Mouse (Mus musculus) CD8-positive naive resting alpha-beta T cell, adult 2 months (primary cell): Measurements from ENCODE around the gene Slc16a6.
A peak's percentile ranks its signal among the peaks of the same experiment; 100 is the strongest.

Experiments used
- DNase-seq, 2 experiments: peaks; one replicate each; pipeline ENCODE4 v3.0.0; 2022; ENCODE audit warnings: low read depth in 2 of 2, low spot score in 2 of 2

The Slc16a6 gene

DNA sequence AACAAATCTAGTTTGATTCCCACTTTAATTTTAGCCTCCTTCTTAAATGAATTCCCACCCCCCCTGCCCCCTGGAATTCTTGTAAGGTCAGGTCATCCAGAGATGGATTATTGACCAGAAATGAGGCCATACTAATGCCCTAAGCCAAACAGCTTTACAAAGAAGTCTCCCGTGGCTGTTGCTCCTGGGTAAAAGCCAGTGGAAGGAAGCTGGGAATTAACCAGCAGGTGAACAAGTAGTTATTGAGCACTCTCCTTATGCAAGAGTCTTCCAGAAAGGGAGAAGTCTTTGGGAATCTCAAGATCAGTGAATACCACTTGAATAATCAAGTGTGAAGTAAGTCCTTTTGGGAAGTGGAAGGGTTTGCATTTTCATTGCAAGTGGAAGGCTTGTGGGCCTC, 13.7 kb upstream of the Slc16a6 start:
- no peak for DNase-seq

DNA sequence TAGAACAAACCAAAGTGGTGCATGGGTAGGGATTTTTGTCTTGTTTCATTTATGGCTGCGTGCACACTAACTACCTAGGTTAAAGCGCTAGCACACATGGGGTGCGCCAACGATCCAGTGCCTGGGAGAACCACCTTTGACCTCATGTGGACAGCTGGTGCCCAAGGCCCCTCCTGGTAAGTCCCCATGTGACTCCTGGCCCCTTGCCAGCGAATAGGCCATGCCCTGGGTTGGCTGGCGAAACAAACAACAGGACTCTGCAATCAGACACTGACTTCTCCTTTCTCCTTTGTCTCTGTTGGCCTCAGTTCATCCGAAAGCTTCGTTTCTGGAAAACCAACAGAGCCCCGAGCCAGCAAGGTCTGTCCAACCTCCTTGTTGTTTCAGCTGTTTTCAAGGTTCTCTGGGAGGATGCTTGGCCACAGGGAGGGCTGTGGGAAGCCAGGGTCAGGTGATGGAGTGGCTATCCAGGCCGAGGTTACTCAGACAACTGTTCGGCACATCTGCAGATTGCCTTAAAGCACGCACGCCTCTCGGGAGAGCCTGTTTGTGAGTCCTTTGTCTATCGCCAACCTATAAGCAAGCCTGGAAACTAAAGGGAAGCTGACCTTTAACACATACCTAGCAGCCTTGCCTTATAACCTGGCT, 12.1 kb upstream of the Slc16a6 start:
- no peak for DNase-seq

DNA sequence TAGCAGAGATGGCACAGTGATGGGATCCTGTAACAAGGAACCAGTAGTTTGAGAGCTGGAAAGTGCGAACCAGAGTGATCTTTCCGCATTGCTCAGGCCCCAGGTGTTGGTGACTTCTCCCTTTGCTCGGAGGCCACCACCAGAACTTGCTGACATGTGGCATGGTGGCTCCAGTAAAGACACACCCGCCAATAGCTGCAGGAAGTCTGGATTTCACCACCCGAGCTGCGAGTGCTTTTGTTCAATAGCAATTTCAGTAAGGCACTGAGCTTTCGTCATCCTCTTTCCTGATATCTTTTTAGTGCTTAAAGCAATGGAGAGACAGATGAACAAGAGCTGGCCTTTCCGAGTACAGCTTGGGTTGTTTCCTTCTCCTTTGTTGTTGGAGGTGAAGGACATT, 7.0 kb upstream of the Slc16a6 start:
- no peak for DNase-seq

DNA sequence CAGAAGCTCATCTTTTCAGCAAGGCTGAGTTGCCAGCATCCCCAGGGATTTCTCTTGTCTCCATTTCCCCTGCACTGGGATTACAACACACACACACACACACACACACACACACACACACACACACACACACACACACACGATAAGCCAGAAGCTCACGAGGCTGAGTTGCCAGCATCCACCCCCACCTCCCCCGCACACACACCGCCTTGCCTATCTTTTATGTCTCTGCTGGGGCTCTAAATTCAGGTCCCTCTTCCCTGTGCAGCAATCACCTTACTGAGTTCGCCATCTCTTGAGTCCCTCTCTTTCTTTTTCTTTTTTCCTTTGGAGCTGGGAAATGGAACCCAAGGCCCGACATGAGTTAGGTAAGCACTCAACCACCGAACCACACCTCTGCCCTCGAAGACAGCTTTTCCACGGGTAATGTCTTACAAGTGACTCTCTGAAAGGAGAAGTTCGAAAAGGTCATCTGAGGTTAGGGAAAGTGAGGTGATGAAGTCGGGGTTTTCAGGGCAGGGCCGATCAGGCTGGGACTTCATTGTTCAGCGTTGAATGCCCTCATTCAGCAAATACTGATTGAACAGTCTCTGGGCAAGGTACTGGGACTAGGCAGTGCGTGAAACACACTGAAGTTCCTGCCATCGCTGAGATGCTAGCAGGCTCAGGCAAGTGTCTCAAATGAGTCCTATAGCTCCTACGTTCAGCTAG, 6.3 kb upstream of the Slc16a6 start:
- no peak for DNase-seq

DNA sequence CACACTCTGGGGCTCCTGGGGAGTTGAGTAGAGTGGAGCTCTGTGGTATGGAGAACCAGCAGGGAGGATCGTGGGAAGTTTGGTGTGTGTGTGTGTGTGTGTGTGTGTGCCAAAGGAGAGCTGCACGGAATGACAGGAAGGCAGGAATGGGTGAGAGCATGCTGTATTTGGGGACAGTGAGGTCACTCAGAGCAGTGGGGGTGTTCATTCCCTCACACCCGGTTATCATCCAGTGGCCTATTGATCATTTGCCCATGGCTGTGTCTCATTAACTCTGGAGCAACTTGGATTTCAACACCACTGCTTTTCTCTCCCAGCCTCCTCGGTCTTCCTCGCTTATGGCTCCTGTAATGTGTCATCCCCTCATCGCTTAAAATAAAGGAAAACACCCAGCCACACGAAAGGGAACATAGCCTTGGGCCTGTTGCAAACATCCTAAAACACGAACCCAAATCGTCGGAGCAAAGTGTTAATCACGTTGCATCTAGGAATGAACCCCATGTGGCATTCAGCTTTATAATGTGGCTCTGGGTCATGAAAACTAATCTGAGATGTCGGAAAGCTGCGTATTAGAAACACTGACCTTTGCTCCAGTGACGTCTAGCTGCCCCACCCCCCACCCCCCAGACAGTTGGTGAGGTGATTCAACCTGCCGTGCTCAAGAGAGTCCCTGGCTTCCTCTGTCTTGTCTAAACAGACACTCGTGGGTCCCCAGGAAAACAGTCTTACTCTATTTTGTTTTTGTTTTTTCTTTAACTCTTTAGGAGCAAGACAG, 4.4 kb upstream of the Slc16a6 start:
- no peak for DNase-seq

DNA sequence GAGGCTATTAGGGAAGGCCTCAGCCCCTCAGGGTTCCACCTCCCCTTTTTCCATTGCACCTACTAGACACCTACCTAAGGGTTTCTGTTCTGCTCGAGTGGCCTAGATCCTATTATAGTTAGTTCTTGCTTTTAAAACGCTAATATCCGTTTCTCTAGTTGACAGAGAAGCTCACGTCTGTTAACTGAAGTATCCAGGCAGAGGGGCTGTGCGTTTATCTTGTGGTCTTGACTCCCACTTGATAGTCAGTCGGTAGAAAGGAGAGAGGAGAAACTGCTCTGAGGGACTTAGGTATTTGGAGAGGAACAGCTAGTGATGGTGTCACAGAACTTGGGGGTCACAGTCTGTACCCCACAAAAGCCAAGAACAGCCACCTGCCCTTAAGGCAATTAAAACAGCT, 3.3 kb upstream of the Slc16a6 start:
- no peak for DNase-seq

DNA sequence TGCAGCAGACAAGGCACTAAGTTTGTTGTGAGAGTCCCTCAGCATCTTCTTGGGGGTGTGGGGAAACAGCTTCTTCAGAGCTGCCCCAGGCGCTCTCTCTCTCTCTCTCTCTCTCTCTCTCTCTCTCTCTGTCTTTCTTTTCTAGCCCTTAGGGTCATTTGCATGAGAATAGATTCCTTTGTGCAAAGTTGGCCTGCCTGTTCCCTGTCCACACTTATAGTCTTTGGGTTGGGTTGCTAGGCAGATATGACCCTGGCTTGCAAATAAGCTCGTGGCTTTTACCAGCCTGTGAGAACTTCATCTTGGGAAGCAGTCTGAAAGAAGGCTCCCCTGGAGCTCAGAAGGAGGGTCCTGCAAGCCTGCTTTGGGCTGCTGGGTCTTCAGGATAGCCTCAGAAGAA, 2.8 kb upstream of the Slc16a6 start:
- no peak for DNase-seq

DNA sequence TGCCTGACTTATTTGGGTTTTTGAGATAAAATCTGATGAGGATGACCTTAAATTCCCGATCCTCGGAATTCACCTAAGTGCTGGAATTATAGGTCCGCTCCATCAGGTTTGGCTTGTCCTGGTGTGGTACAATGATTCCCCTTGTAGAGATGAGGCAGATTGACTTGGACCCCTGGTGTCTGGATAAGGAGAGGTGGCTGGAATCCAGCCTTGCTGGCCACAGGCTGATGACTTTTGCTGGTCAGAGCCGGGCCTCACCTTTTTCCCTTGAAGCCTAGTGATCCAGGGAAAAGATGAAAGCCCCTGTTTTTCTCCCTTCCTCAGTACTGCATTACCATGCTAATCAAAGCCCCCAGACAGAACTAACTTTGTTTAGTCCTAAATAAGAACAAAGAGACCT, 2.3 kb upstream of the Slc16a6 start:
- no peak for DNase-seq

DNA sequence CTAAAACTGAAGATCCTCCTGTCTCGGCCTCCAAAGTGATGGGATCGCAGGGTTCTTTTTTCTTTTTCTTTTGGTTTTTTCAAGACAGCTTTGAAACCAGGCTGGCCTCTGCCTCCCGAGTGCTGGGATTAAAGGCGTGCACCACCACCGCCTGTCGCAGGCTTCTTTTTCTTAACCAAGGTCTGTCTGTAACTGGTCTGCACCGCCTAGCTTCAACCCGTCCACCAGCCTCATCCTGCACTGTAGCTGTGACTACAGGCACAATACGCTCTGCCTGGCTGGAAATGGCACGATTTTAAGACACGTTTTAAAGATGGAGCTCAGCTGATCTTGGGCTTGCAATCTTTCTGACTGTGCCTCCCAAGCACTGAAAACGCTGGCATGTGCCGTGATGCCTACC, 1.4 kb upstream of the Slc16a6 start:
- no peak for DNase-seq

DNA sequence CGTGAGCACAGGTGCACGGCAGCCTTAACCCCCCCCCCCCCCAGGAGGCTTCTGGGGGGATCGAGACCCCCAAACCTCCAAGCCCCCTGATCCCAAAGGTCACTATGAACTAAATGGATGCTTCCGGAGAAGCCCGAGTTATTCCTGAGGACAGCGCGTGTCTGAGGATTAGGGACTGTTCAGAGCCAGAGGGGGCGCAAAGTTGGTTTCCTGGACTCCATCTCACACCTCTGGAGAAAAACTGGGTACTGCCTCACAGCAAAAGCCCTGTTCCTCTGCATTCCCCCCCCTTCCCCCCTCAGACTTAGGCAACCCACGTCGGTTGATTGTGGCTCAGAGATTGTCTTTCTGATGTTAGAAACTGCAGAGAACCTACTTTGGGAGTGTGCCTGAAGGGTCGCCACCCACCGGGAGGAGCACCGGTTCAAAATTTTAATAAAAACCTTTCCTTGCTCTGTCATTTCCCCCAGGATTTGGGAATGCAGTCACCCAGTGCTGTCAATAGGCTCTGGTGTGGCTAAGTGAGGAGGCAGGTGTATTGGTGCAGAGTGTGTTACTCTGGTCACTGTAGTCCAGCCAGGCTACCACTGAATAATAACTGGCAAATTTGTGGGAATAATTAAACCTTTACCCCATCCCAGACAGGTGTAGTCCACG, 816 bp upstream of the Slc16a6 start:
- DNase-seq, result no peak

DNA sequence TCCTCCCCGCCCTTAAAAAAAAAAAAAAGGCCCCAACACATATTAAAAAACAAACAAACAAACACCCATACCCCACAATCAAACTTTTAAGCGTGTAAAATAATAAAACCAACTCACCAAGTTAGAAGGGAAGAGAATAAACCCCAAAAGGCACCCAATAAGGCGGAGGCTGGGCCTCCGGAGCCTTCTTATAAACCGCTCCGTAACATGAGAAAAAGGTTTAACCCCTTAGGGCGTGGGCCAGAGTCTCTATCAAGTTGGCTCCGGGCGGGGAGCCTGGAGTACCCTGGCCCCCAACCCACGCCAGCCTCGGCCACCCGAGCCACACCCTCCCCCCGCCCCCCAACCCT, 602 bp downstream of the Slc16a6 start:
- DNase-seq, result no peak

DNA sequence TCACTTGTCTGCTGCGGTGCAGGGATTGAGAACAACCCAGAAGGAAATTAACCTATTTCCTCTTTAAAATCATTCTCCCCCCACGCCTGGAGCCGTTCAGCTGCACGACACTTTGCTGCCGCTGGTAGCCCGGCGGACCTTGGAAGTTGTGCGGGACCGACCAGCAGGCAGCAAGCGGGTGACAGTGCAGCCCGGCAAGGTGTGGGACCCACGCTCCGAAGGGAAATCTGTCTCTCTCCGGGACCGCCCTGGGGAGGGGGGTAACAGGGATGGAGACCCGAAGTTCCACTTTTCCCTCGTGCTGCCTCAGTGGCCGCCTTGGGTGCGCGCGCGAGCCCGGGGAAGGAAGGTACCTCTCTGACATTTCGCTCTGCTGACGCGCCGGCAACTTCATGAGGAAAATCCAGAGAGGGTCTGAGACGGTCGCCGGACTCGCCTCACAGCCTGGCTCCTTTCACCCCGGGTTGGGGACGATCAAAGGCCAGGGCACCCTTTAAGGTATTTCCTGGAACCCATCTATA, 1.2 kb downstream of the Slc16a6 start:
- DNase-seq, result peak; percentile 30 to 36

DNA sequence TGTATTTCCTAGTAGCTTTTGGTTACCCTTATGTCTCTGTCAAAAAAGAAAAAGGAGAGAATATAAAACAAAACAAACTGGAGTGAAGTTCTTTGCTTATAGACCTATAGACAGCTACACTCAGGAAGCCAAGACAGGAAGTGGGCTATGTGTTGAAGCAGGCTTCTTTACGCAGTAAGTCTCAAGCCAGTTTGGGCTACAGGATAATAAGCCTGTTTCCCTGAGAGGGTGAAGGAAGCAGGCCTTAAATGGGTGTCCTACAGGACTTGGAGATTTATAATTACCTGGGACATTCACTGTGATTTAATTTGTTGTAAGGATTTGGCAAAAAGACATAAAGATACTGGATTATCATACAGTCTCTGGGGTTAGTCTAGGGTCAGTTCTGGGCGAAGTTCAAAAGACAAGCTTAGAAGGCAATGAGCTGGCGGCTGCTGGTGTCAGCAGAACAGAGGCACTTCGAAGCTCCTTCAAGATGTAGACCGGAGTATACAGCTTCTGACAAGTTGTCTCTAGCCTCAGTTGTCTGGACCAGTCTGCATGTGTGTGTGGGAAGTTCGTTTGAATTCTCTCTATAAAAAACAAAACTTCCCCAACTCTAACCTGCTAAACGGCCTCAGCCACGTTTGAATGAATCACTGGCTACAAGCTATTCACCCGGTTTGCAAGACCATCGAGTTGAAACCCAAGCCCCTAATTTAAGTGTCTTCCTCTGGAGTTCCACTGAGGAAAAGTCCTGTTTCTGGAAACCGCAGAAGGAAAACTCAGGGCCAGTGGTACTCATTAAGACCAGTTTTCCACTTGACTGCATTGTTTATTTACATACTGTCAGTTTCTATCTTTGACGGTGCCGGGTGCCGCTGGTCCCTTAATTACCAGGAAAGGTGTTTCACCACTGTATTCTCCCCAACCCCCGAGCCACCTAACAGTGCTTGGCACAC, 2.2 kb downstream of the Slc16a6 start:
- peak in 1 of 2 experiments; percentile 38 for DNase-seq

DNA sequence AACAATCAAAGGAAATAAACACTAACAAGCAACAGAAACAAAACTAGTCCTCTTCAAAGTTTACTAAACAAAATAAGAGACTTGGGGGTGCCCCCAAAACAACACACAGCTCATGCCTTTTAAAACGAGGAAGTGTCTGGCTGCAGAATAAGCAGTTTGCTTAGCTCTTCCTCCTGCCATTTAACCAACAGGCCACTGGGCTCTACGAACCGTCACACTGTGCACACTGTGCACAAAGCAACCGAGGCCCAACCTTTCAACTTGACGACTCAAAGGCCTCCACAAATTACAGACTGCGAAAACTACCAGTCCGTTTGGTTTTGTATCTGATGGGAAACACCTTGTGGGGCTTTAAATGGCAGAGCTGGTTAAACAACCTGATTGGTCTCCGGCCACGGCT, 3.2 kb downstream of the Slc16a6 start:
- DNase-seq, result no peak

DNA sequence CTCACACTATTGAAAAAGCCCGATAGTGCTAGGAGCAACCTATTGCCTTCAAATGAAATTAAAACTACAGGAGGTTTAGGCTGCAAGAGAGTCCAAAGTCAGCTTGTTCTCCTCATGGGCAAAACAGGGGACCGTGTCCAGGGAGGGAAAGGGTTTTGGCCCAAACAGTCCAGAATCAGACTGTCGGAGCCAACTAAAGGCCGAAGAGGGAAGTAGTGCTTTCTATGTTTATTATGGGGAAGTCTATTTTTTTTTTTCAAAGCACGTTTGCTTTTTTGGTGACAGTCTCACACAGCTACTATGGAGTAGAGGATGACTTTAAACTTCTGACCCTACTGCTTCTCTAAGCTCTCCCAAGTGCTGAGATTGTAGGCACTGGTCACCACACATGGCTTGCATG, 5.3 kb downstream of the Slc16a6 start:
- no peak for DNase-seq

DNA sequence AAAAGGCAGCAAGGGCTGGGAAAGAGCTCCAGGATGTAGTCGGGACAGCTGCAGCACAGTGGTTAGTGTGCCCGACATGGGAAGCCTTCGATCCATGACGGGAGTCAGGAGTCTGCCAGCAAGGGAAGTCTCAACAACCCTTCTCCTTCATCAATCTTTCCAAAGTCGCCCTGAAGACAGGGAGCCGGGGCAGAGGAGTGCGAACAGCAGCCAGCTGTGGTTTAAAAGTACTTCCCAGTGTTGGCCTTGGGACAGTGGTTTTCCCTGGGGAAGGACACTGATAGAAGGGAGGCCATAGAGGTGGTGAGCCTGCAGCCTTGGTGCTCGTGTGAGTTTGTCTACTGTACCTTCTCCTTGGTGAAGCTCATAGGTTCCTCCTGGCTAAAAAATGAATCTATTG, 6.4 kb downstream of the Slc16a6 start:
- DNase-seq, result no peak

DNA sequence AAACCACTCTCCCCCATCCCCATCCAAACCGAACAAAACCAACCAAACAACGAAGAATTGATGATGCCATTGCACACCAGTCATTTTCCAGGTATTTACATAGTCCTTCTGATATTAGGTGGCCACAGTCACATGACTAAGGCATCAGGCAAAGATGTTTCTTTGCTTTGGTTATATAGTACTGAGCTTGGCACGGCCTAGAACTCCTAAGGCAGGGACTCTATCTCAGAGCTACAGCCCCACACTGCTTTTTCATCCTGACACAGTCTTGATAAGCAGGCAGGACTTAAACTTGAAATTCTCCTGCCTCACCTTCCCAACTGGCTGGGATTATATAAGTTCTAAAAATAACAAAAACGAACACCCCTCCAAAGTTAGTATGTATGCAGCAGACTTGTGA, 8.3 kb downstream of the Slc16a6 start:
- no peak for DNase-seq

DNA sequence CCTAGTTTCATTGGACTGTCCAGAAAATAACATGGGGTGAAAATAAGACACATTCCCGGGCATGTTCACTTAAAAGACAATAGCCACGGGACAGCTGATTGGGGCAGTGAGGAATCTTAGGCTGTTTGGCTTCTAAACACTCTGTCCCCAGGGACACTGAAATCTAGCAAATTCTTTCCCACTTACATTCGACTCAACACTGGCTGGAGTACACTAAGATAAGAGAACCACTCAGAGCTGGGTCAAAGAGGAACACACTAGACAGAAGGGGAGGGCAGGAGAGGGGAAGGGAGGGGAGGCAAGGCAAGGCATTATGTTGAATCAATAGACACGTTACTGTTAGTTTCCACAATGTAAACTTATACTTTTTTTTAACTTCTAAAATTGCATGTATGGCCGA, 12.8 kb downstream of the Slc16a6 start:
- DNase-seq, result no peak

DNA sequence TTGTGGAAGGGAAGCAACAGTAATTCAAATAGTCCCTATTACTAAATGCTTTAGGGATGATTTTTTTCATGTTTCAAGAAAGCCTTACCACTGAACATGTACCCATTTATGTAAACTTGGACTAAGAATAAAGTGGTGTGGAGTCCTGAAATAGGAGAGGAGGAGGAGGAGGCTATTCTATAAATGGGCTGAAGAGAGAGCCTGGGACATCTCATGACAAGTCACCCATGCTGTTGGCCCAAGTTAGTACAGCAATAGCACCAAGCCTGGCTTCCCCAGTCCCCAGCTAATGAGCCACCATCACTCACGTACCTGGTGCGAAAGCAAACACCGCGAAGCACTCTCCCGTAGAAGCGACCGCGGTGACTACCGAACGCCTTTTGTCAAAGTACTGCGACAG, 15.2 kb downstream of the Slc16a6 start:
- DNase-seq, result no peak

DNA sequence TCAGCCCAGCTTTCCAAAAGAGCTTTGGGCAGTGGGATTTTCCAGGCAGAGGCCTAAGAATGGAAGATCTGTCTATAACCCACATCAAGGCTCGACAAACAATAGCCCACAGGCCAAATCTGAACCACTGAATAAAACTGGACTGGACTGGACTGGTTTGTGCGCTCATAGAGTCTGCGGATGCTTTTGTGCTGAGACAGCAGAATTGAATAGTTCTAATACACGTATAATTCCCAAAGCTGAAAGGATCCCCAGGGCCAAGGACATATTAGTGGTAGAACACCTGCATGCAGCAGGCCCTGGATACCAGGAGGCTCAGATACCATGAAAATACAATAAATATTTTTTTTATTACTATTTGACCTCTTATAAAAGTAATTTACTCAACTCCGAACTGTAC, 17.1 kb downstream of the Slc16a6 start:
- no peak for DNase-seq

DNA sequence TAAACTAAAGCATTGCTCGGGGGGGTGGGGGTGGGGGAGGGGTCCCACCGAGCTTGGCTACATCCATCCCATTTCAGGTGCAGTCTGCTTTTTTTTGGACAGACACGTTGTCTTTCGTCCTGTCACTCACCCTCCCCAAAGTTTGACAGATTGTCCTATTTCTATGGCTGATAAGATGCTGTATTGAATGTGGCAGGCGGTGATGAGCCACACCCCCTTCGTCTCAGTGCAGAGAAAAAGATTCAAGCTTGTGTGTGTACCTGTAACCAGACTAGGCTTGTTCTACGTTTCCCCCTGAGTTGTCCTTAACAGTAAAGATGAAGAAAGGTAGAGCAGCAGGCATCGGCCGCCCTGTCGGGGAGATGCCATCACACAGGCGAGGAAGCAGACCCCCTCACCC, 22.2 kb downstream of the Slc16a6 start:
- no peak for DNase-seq
